ENCODE assay signal across 8 mouse cellular contexts in the genomic region with DNA sequence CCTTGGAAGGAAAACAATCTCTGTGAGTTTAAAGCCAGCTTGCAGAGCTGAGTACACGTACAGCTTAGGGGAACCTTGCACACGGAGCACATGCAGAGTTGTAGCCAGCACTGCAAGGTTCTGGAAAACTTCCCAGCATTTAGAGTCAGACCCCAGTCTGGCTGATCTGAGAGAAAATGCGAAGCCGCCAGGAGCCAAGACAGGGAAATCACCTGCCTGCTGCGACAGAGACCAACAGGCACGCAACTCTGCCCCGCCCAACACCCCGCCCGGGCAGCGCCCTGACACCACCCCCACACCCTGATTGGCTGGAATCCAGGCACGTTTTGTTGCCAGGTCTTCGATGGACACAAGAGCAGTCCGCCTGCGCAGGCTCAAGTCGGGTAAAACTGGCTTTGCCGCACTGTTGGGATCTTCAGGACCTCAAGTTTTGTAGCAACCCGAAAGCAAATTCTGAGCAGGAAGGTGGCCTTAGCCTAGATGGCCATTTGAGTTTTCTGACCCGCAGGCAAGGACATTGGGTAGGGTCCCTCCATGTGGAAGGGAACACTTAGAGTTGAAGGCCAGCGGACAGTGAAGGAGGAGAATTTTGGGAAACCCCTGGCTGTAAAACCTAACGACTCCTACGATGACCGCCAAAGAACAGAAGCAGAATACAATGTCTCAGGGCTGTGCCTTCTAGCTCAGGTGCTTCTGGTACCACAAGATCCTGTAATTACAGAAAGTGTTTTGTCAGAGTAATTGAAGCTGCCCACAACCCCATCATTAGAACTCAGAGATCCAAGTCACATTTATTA. TPM values are rescaled to one million over a fixed set of nuclear protein-coding genes. Genes with fewer than 3 reads are reported as not detected.
DNase-seq lines count a peak whose midpoint lies in the region; ATAC-seq and TF ChIP-seq lines count a peak whose summit lies in the region.

No protein-coding gene starts in this region.

- H3K9ac ChIP-seq in embryonic facial prominence, embryonic 14.5 days (ENCODE audit: low read depth, low read length) = peak overlapping the region; percentile 52
- H3K9ac ChIP-seq in heart, adult 2 months (ENCODE audit: low read depth, low read length) = peak overlapping the region; percentile 64
- peak overlapping the region; percentile 40 for H3K9ac ChIP-seq in limb, embryonic 12.5 days (replicated peaks)
- H3K9ac ChIP-seq in midbrain, embryonic 13.5 days (replicated peaks) = peak overlapping the region; percentile 51

- peaks cover 3% of the 10 kb centered on the region; the same call in 1 of the 2 replicates for H3K4me1 ChIP-seq in bone marrow, adult 2 months (ENCODE audit: control insufficient read depth, insufficient read depth, low read length)
- H3K4me1 ChIP-seq in embryonic facial prominence, embryonic 14.5 days (ENCODE audit: control insufficient read depth, insufficient read depth, low read length) = no peaks in the 10 kb centered on the region
- peaks cover 1% of the 10 kb centered on the region; the same call in 1 of the 2 replicates for H3K4me1 ChIP-seq in heart, adult 2 months (ENCODE audit: control insufficient read depth, insufficient read depth, low read length)
- peaks cover 13% of the 10 kb centered on the region for H3K4me1 ChIP-seq in limb, embryonic 12.5 days (replicated peaks)
- H3K4me1 ChIP-seq in midbrain, embryonic 13.5 days (replicated peaks) = peaks cover 15% of the 10 kb centered on the region

- H3K27me3 ChIP-seq in embryonic facial prominence, embryonic 14.5 days (replicated peaks; ENCODE audit: control insufficient read depth, insufficient read depth, low read length) = no peaks in the 10 kb centered on the region
- no peaks in the 10 kb centered on the region for H3K27me3 ChIP-seq in heart, adult 2 months (ENCODE audit: control insufficient read depth, insufficient read depth, low read length)
- peaks cover 7% of the 10 kb centered on the region; the same call in 1 of the 2 replicates for H3K27me3 ChIP-seq in limb, embryonic 12.5 days
- peaks cover 10% of the 10 kb centered on the region for H3K27me3 ChIP-seq in midbrain, embryonic 13.5 days

- peak; percentile 39 for DNase-seq in 3134 (ENCODE audit: extremely low read depth, insufficient read length, low spot score)
- DNase-seq in embryonic facial prominence, embryonic 14.5 days (ENCODE audit: low spot score) = peak; percentile 90
- peak; percentile 82 to 83 for DNase-seq in heart, adult 2 months
- peak; percentile 92 for DNase-seq in kidney, adult 18-20 months
- DNase-seq in spleen, adult 12 weeks (ENCODE audit: low spot score) = peak; percentile 59

- peak; percentile 88 for ATAC-seq in embryonic facial prominence, embryonic 14.5 days (ENCODE audit: low read depth)
- peak; percentile 91 for ATAC-seq in limb, embryonic 12.5 days (ENCODE audit: insufficient number of reproducible peaks, insufficient read depth, low FRiP score, low TSS enrichment, low read depth)
- peak; percentile 87 for ATAC-seq in midbrain, embryonic 13.5 days

- H3K79me2 ChIP-seq in heart, adult 2 months (replicated peaks; ENCODE audit: control insufficient read depth, insufficient read depth, low read length) = no peaks in the 10 kb centered on the region

- peak overlapping the region; percentile 93 for H3K4me2 ChIP-seq in embryonic facial prominence, embryonic 14.5 days (ENCODE audit: low read depth, low read length)
- peak overlapping the region; percentile 76 for H3K4me2 ChIP-seq in limb, embryonic 12.5 days
- H3K4me2 ChIP-seq in midbrain, embryonic 13.5 days (replicated peaks) = peak overlapping the region; percentile 87

- no peaks in the 10 kb centered on the region for H3K9me3 ChIP-seq in embryonic facial prominence, embryonic 14.5 days (ENCODE audit: control insufficient read depth, low read length)
- no peaks in the 10 kb centered on the region for H3K9me3 ChIP-seq in limb, embryonic 12.5 days
- H3K9me3 ChIP-seq in midbrain, embryonic 13.5 days = no peaks in the 10 kb centered on the region

- H3K4me3 ChIP-seq in bone marrow, adult 2 months (replicated peaks; ENCODE audit: control insufficient read depth, low read depth, low read length) = peak overlapping the region; percentile 20
- H3K4me3 ChIP-seq in embryonic facial prominence, embryonic 14.5 days (ENCODE audit: low read depth, low read length) = peak overlapping the region; percentile 40
- peak overlapping the region; percentile 51 for H3K4me3 ChIP-seq in heart, adult 2 months
- H3K4me3 ChIP-seq in limb, embryonic 12.5 days (replicated peaks) = peak overlapping the region; percentile 35
- H3K4me3 ChIP-seq in midbrain, embryonic 13.5 days (replicated peaks) = peak overlapping the region; percentile 41

- TF ChIP-seq CTCF in bone marrow, adult 2 months (IDR thresholded peaks at IDR 0.05; ENCODE audit: control insufficient read depth, insufficient read depth, low read length) = no peak
- no peak for TF ChIP-seq CTCF in heart, adult 2 months (IDR thresholded peaks at IDR 0.05)

- no peaks in the 10 kb centered on the region for H3K36me3 ChIP-seq in embryonic facial prominence, embryonic 14.5 days (ENCODE audit: control insufficient read depth, insufficient read depth, low read length)
- H3K36me3 ChIP-seq in heart, adult 2 months (ENCODE audit: control insufficient read depth, insufficient read depth, low read length) = no peaks in the 10 kb centered on the region
- H3K36me3 ChIP-seq in limb, embryonic 12.5 days = no peaks in the 10 kb centered on the region
- H3K36me3 ChIP-seq in midbrain, embryonic 13.5 days = no peaks in the 10 kb centered on the region

- no peak for TF ChIP-seq POLR2A in bone marrow, adult 2 months (IDR thresholded peaks at IDR 0.05; ENCODE audit: borderline replicate concordance, control insufficient read depth, low read depth, low read length)
- TF ChIP-seq POLR2A in heart, adult 2 months (IDR thresholded peaks at IDR 0.05; ENCODE audit: insufficient read depth, low read depth, low read length) = no peak

- no peak overlapping the region for H3K27ac ChIP-seq in bone marrow, adult 2 months (ENCODE audit: control insufficient read depth, insufficient read depth, low read depth, low read length, poor library complexity)
- H3K27ac ChIP-seq in embryonic facial prominence, embryonic 14.5 days (replicated peaks; ENCODE audit: low read depth, low read length) = peak overlapping the region; percentile 53; the same call in 1 of the 2 replicates
- 0 out of 2 replicates have a peak overlapping the region, but pooled peaks have one; percentile 1 for H3K27ac ChIP-seq in heart, adult 2 months
- H3K27ac ChIP-seq in limb, embryonic 12.5 days = 0 out of 2 replicates have a peak overlapping the region, but pooled peaks have one; percentile 42
- no peak overlapping the region for H3K27ac ChIP-seq in midbrain, embryonic 13.5 days

- under 1% methylated on average over 22 of the region's 22 CpGs for WGBS in bone marrow, adult 2 months
- WGBS in embryonic facial prominence, embryonic 14.5 days = 0% methylated on average over 22 of the region's 22 CpGs
- WGBS in heart, adult 2 months = 2% methylated on average over 22 of the region's 22 CpGs
- 2% methylated on average over 22 of the region's 22 CpGs for WGBS in limb, embryonic 12.5 days
- WGBS in midbrain, embryonic 13.5 days = under 1% methylated on average over 22 of the region's 22 CpGs

- intact Hi-C loops in heart, adult 2 months (cut with DNase I) = loop anchor here (5.0 kb wide), 2 partner anchors 146 to 409 kb away; no protein-coding TSS in a partner anchor

- TF ChIP-seq EP300 in heart, adult 2 months (IDR thresholded peaks at IDR 0.05; ENCODE audit: insufficient read depth, low read depth, low read length) = no peak

RNA-seq across cellular contexts. Expression of a gene that starts 19.1 kb away (rescaled TPM):
- polyA plus RNA-seq in bone marrow, adult 2 months (2011; ENCODE audit: insufficient read depth, insufficient read length, low replicate concordance, missing spikeins) = not detected in 2 replicates
- polyA plus RNA-seq in embryonic facial prominence, embryonic 14.5 days (2014; fragmentation: Nextera tagmentation; extraction: Ambion mirVana) = 0.54 TPM in 1 of 2 replicates, not detected in the other
- total RNA-seq in heart, adult 2 months (2021) = not detected
- polyA plus RNA-seq in heart, adult 2 months (2012; rRNA removed) = 0.06 and 0.18 TPM in 2 replicates
- polyA plus RNA-seq in limb, embryonic 12.5 days (2016; fragmentation: Nextera tagmentation; extraction: Ambion mirVana) = 0.19 and 0.35 TPM in 2 replicates
- polyA plus RNA-seq in midbrain, embryonic 13.5 days (2015; fragmentation: Nextera tagmentation; extraction: Ambion mirVana) = 0.12 and 0.14 TPM in 2 replicates

RNA-seq across cellular contexts. Expression of a gene that starts 50.4 kb away (rescaled TPM):
- not detected in 2 replicates for polyA plus RNA-seq in bone marrow, adult 2 months (2011; ENCODE audit: insufficient read depth, insufficient read length, low replicate concordance, missing spikeins)
- polyA plus RNA-seq in embryonic facial prominence, embryonic 14.5 days (2014; fragmentation: Nextera tagmentation; extraction: Ambion mirVana) = 0.08 and 0.30 TPM in 2 replicates
- not detected for total RNA-seq in heart, adult 2 months (2021)
- polyA plus RNA-seq in heart, adult 2 months (2012; rRNA removed) = not detected in 2 replicates
- polyA plus RNA-seq in limb, embryonic 12.5 days (2016; fragmentation: Nextera tagmentation; extraction: Ambion mirVana) = not detected in 2 replicates
- polyA plus RNA-seq in midbrain, embryonic 13.5 days (2015; fragmentation: Nextera tagmentation; extraction: Ambion mirVana) = not detected in 2 replicates

RNA-seq across cellular contexts. Expression of a gene that starts 59.0 kb away (rescaled TPM):
- 26.1 and 31.5 TPM in 2 replicates for polyA plus RNA-seq in bone marrow, adult 2 months (2011; ENCODE audit: insufficient read depth, insufficient read length, low replicate concordance, missing spikeins)
- polyA plus RNA-seq in embryonic facial prominence, embryonic 14.5 days (2014; fragmentation: Nextera tagmentation; extraction: Ambion mirVana) = 57.4 and 59.5 TPM in 2 replicates
- total RNA-seq in heart, adult 2 months (2021) = 10 to 100 TPM; 27.4 to 30.2 TPM
- 16.9 and 25.6 TPM in 2 replicates for polyA plus RNA-seq in heart, adult 2 months (2012; rRNA removed)
- 81.2 and 83.6 TPM in 2 replicates for polyA plus RNA-seq in limb, embryonic 12.5 days (2016; fragmentation: Nextera tagmentation; extraction: Ambion mirVana)
- 33.5 and 33.9 TPM in 2 replicates for polyA plus RNA-seq in midbrain, embryonic 13.5 days (2015; fragmentation: Nextera tagmentation; extraction: Ambion mirVana)

Comparison
In these comparisons a context has a peak if more than half of its experiments do, and no peak if none do; other contexts are left out.
1. DNase-seq: peak in every context shown above with its lines; median percentile 92 in kidney, adult 18-20 months; 90 in embryonic facial prominence, embryonic 14.5 days; 82 in heart, adult 2 months; 59 in spleen, adult 12 weeks; 39 in 3134.
2. H3K27ac ChIP-seq: peak in embryonic facial prominence, embryonic 14.5 days (single experiment), heart, adult 2 months (single experiment) and limb, embryonic 12.5 days (single experiment); none in bone marrow, adult 2 months (single experiment) and midbrain, embryonic 13.5 days (single experiment).
3. Peak in every context shown above with its lines, with median percentiles within 50 percentile points of each other: H3K4me3 ChIP-seq, ATAC-seq, H3K4me2 ChIP-seq and H3K9ac ChIP-seq.